Mouse (Mus musculus) limb, embryonic 14.5 days (tissue): ENCODE measurements at regions not wholly inside any gene's neighbourhood (a gene's known extent, or its start where the extent isn't known, plus 50 kb on each side); places are given as distances from the start of the nearest gene placed in this dataset.

ENCODE experiments used
- ATAC-seq: fragments of 200-750 bp; cut with Nextera tagmentation; 2 replicates; pipeline ENCODE4 v1.8.0; 2017; ENCODE audit warnings: low read depth, moderate number of reproducible peaks, moderate TSS enrichment; ENCODE audit not compliant: low FRiP score
- DNase-seq: peaks from one replicate; pipeline ENCODE4 v3.0.0-alpha.2; 2015; ENCODE audit warnings: low spot score
- H3K27ac ChIP-seq: fragments of 300-500 bp; sonication (generic); replicated peaks from 2 replicates; pipeline ENCODE4 v1.5.1; 2014; ENCODE audit warnings: low read depth, mild to moderate bottlenecking, low read length, moderate library complexity, mixed read lengths
- H3K27me3 ChIP-seq: fragments of 300-500 bp; sonication (generic); 2 replicates; pipeline ENCODE4 v1.6.1; 2014; ENCODE audit warnings: low read length, mixed read lengths; ENCODE audit not compliant: control insufficient read depth, insufficient read depth
- H3K36me3 ChIP-seq: fragments of 300-500 bp; sonication (generic); 2 replicates; pipeline ENCODE4 v1.6.1; 2014; ENCODE audit warnings: mild to moderate bottlenecking, low read length, moderate library complexity, mixed read lengths; ENCODE audit not compliant: control insufficient read depth, insufficient read depth
- H3K4me1 ChIP-seq: fragments of 300-500 bp; sonication (generic); 2 replicates; pipeline ENCODE4 v1.6.1; 2014; ENCODE audit warnings: antibody characterized with exemption, low read length, mixed read lengths; ENCODE audit not compliant: control insufficient read depth, insufficient read depth
- H3K4me2 ChIP-seq: fragments of 300-500 bp; sonication (generic); replicated peaks from 2 replicates; pipeline ENCODE4 v1.6.1; 2014; ENCODE audit warnings: low read depth, mild to moderate bottlenecking, low read length, moderate library complexity; ENCODE audit not compliant: severe bottlenecking
- H3K4me3 ChIP-seq: fragments of 300-500 bp; sonication (generic); replicated peaks from 2 replicates; pipeline ENCODE4 v1.5.1; 2014; ENCODE audit warnings: low read length
- H3K9ac ChIP-seq: fragments of 300-500 bp; sonication (generic); 2 replicates; pipeline ENCODE4 v1.6.1; 2014; ENCODE audit warnings: mild to moderate bottlenecking, low read depth, low read length, moderate library complexity; ENCODE audit not compliant: severe bottlenecking
- H3K9me3 ChIP-seq: fragments of 300-500 bp; sonication (generic); 2 replicates; pipeline ENCODE4 v1.6.1; 2016; ENCODE audit warnings: low read length; ENCODE audit not compliant: control insufficient read depth
- POLR2A ChIP-seq: fragments of 200-500 bp; IDR thresholded peaks from 2 replicates; pipeline ENCODE4 v1.8.0; 2012; ENCODE audit warnings: inconsistent platforms, mild to moderate bottlenecking, moderate library complexity, borderline replicate concordance; ENCODE audit not compliant: insufficient read depth, insufficient read length; ENCODE audit errors: extremely low read depth
- WGBS: fragments of 180-500 bp; shearing (Covaris S2); extraction: QIAGEN DNeasy Blood & Tissue Kit; methylation state at CpG from one replicate; pipeline ENCODE4 v1.1.7; 2014; 5-methylcytosine and 5-hydroxymethylcytosine counted together

DNA sequence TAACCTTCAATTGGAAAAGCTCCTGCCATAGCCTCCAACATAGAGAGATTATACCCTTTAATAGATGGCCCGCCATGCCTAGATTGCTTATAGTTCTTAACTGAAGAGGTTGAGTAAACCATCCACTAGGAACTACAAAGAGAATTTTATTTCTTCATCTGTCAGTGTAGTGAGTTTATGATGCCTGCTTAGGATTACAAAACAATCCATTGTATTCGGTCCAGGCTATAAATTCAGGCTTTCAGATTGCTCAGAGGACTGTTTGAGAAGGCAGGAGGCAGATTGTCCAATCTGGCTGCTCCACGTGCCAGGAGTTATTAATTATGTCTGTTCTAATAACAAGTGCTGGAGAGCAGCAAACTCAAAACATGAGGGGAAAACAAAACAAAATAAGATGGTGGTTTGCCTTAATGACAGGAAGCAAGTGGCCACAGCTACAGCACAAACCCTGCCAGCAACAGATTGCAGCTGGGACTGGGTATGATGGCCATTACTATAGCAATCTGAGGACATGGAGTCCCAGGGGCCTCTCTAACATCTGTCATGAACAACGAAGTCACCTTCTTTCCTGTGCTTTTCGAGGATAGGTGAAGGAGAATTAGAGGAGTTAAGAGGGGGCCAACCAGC lies 154.4 kb upstream of the Bcl6 start:
- no peak for ATAC-seq
- Histone ChIP-seq H3K36me3 (no peaks in the 10 kb centered on the region), H3K27ac (no peak overlapping the region)

DNA sequence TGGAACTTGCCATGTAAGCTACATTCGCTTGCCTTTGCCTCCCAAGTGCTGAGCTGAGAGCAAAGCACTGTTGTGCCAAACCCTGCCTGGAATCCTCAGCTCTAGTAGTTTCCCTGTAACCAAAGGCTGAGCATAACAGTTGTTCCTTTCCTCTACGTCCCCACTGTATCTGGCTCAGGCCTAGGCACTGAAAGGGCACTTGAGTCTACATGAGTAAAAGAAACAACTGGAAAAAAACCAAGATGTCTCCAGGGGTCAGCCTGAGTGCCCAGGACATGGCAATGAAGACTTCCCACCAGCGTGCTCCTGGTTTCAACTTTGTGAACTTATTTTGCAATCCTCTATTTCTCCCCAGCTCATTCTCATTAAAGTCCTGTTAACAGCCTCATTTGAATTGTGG lies 150.5 kb upstream of the Bcl6 start:
- Histone ChIP-seq H3K36me3 (no peaks in the 10 kb centered on the region), H3K9ac (no peak overlapping the region), H3K4me2 (no peak overlapping the region), H3K9me3 (no peaks in the 10 kb centered on the region), H3K4me3 (no peak overlapping the region), H3K27me3 (no peaks in the 10 kb centered on the region), H3K4me1 (peaks cover 4% of the 10 kb centered on the region; the same call in 1 of the 2 replicates), H3K27ac (no peak overlapping the region)
- no peak for DNase-seq
- 70% methylated on average over 3 of the region's 3 CpGs for WGBS
- ATAC-seq, result no peak
- no peak for TF ChIP-seq POLR2A

More for the DNA sequence above, 154.4 kb upstream of the Bcl6 start:
- no peak for TF ChIP-seq POLR2A
- WGBS, result 21% methylated on average over 5 of the region's 5 CpGs
- H3K27me3 ChIP-seq, result no peaks in the 10 kb centered on the region
- DNase-seq, result no peak
- no peaks in the 10 kb centered on the region for H3K9me3 ChIP-seq
- no peak overlapping the region for H3K4me3 ChIP-seq
- no peak overlapping the region for H3K9ac ChIP-seq
- H3K4me2 ChIP-seq, result no peak overlapping the region
- H3K4me1 ChIP-seq, result no peaks in the 10 kb centered on the region

DNA sequence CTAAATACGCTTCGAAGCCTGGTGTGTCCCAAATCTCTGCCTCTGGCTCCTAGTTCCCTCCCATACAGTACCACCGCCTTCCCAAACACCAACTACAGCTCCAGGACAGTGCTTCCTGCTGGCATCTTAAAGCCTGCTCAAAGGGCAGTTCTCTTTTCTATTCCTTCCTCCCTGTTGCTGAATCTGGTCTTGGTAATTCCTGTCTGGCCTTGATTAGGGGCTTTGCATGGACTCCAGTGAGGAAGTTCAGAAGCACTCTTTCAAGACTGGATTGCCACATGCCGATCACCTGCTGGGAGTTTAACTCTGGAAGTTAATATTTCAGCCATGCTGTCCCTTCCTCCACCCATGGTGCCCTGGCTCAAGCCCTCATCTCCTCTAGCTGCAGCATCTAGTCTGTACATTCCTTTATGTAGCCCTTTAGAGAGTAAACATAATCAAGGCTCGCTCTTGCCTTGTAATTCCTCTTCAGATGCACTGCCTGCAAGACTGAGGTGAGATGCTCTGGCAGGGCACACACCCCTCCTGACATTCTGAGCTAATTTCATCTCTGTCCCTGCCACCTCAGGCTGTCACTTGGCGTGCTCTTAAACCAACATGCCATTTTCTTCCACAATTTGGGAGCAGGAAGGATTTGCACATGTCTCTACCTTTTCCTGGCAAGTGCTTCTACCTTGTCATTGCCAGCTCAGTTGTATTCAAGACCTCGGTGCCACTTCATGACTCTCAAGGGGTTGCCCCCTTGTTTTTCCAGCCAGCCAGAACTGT lies 148.8 kb upstream of the Bcl6 start:
- Histone ChIP-seq H3K27me3 (no peaks in the 10 kb centered on the region), H3K27ac (no peak overlapping the region), H3K36me3 (no peaks in the 10 kb centered on the region), H3K4me2 (no peak overlapping the region), H3K9ac (no peak overlapping the region), H3K9me3 (no peaks in the 10 kb centered on the region), H3K4me1 (peaks cover 4% of the 10 kb centered on the region; the same call in 1 of the 2 replicates), H3K4me3 (no peak overlapping the region)
- DNase-seq (no peak), ATAC-seq (no peak)
- TF ChIP-seq POLR2A, result no peak
- WGBS, result 63% methylated on average over 7 of the region's 7 CpGs

DNA sequence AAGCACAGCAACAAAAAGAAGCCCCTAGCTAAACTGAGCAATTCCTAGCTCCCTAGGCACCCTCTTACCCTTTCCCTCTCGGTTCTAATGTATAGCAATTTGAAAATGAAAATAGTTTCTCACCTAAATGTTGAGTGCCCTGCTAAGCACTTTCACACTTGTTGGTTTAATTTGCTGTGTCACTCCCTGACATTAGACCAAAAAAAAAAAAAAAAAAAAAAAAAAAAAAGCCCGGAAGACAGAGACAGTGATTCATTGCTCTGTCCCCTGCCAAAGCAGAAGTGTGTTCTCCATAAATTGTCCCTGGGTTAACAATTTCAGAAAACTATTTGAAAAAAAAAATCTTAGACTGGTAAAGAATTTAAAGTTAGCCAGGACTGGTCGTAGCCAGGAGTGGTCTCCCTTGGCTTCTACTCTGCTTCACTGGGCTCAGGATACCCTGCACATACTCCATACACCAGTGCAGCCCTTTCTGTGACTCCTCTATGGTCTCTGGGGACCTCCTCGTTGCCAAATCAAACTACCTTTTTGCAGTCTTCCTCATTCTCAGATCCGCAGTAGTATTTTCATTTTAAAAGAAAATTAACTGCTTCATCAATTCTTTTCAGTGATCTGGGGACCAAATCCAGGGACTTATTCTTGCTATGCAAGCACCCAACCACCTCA lies 148.0 kb upstream of the Bcl6 start:
- H3K27ac ChIP-seq, result no peak overlapping the region
- peaks cover 4% of the 10 kb centered on the region; the same call in 1 of the 2 replicates for H3K4me1 ChIP-seq
- whole genome bisulfite sequencing, result 61% methylated on average over 5 of the region's 5 CpGs
- no peaks in the 10 kb centered on the region for H3K9me3 ChIP-seq
- DNase-seq, result no peak
- H3K36me3 ChIP-seq, result no peaks in the 10 kb centered on the region
- no peaks in the 10 kb centered on the region for H3K27me3 ChIP-seq
- TF ChIP-seq POLR2A, result no peak
- no peak overlapping the region for H3K9ac ChIP-seq
- H3K4me3 ChIP-seq, result no peak overlapping the region
- ATAC-seq, result no peak
- H3K4me2 ChIP-seq, result no peak overlapping the region

DNA sequence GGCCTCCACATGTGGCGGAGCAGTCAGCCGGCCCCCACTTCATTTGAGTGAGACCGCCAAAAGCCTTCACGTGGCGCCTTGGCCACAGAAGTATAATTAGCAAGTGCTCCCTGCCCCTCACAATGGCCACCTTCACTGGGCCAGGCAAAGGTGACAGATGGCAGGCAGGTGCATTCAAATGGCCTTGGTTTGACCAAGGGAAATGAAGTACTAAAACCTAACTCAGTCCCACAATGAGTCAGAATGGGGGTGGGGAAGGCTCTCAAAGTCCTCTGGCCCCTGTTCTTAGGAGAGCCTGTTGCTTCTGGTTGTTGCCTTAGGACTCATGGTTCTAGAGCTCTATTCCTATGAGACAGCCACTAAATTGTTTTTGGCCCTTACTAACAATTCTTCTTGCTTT lies 147.2 kb upstream of the Bcl6 start:
- Histone ChIP-seq H3K4me1 (peaks cover 4% of the 10 kb centered on the region; the same call in 1 of the 2 replicates), H3K36me3 (no peaks in the 10 kb centered on the region), H3K27ac (no peak overlapping the region), H3K4me2 (no peak overlapping the region), H3K9me3 (no peaks in the 10 kb centered on the region), H3K9ac (no peak overlapping the region), H3K27me3 (no peaks in the 10 kb centered on the region), H3K4me3 (no peak overlapping the region)
- TF ChIP-seq POLR2A, result no peak
- DNase-seq (no peak), ATAC-seq (no peak)
- WGBS, result 77% methylated on average over 5 of the region's 5 CpGs
